Mouse (Mus musculus) C2C12 (cell line): ENCODE results near the gene Gm9747. TPM values are rescaled to one million over a fixed set of nuclear protein-coding genes. Genes with fewer than 3 reads are reported as not detected.

ENCODE experiments used
- H3K27me3 ChIP-seq: one replicate; pipeline ENCODE4 v1.6.1; 2011; ENCODE audit not compliant: control insufficient read depth, insufficient read depth, insufficient read length
- H3K36me3 ChIP-seq: one replicate; pipeline ENCODE4 v1.6.1; 2011; ENCODE audit not compliant: control insufficient read depth, insufficient read depth
- H3K4me3 ChIP-seq: one replicate; pipeline ENCODE4 v1.5.1; 2011; ENCODE audit warnings: mild to moderate bottlenecking, control low read depth; ENCODE audit not compliant: poor library complexity, insufficient read depth, severe bottlenecking
- H3K79me2 ChIP-seq: one replicate; pipeline ENCODE4 v1.6.1; 2011; ENCODE audit not compliant: control insufficient read depth, insufficient read depth
- H3K79me3 ChIP-seq: one replicate; pipeline ENCODE4 v1.6.1; 2011; ENCODE audit warnings: low read depth, control low read depth
- H3ac ChIP-seq: one replicate; pipeline ENCODE3; 2011; ENCODE audit warnings: low read depth; ENCODE audit not compliant: control insufficient read depth, insufficient read length
- CEBPB ChIP-seq: IDR thresholded peaks from one replicate; pipeline ENCODE4 v1.6.1; 2011; ENCODE audit warnings: low read depth, mild to moderate bottlenecking, control low read depth, moderate library complexity
- CTCF ChIP-seq: IDR thresholded peaks from one replicate; pipeline ENCODE4 v1.5.1; 2011; ENCODE audit not compliant: control insufficient read depth, insufficient read depth, insufficient read length
- FOSL1 ChIP-seq: IDR thresholded peaks from one replicate; pipeline ENCODE4 v1.8.0; 2011; ENCODE audit warnings: mild to moderate bottlenecking, low read length; ENCODE audit not compliant: poor library complexity, insufficient read depth, severe bottlenecking
- MAX ChIP-seq: IDR thresholded peaks from one replicate; pipeline ENCODE4 v1.6.1; 2011; ENCODE audit warnings: mild to moderate bottlenecking, control low read depth
- MYOD1 ChIP-seq: IDR thresholded peaks from one replicate; pipeline ENCODE4 v1.6.1; 2011; ENCODE audit warnings: low read depth; ENCODE audit not compliant: control insufficient read depth, insufficient read length
- MYOG ChIP-seq: IDR thresholded peaks from one replicate; pipeline ENCODE4 v1.6.1; 2011; ENCODE audit not compliant: control insufficient read depth, insufficient read length; ENCODE audit errors: extremely low read depth
- USF1 ChIP-seq: IDR thresholded peaks from one replicate; pipeline ENCODE4 v1.6.1; 2011; ENCODE audit warnings: low read depth, mild to moderate bottlenecking, control low read depth, moderate library complexity
- polyA plus RNA-seq: library from polyadenylated mRNA; unstranded; fragments of >200 nt; fragmentation: generic; extraction: Trizol; gene quantifications from one replicate; pipeline ENCODE4 v1.2.1, GENCODE M21; 2012; ENCODE audit warnings: missing spikeins

Gene Gm9747
- polyA plus RNA-seq, 1 experiment = 3.8 TPM

DNA sequence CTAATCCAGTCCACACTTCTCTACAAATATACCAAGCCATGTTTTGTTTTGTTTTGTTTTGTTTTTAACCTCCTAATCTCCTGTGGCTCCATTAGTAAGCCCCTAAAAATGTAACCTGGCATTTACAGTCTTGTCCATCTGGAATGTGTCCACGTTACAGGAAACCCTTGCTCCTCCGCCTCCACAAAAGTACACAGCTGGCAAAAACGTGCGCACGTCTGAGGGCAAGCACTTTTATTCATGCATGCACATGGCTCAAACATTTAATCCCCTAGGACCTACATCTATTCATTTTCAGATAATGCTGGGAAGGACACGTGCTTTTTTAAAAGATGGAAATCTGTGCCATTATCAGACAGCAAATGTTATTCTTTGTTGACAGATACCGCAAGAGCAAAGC is 25.4 kb downstream of the Gm9747 start:
- Histone ChIP-seq H3ac (no peak overlapping the region), H3K27me3 (no peaks in the 10 kb centered on the region), H3K36me3 (peaks cover 69% of the 10 kb centered on the region), H3K79me2 (peaks cover 94% of the 10 kb centered on the region), H3K79me3 (peaks cover 49% of the 10 kb centered on the region), H3K4me3 (no peak overlapping the region)
- TF ChIP-seq MAX (no peak), MYOD1 (no peak), MYOG (no peak), FOSL1 (no peak), USF1 (no peak), CEBPB (no peak), CTCF (no peak)

GRCm38 (mm10) chr1:82260055-82260454 is 27.1 kb downstream of the Gm9747 start:
- TF ChIP-seq MAX = no peak
- TF ChIP-seq MYOG = no peak
- no peak for TF ChIP-seq FOSL1
- TF ChIP-seq CEBPB = no peak
- no peak for TF ChIP-seq CTCF
- no peak for TF ChIP-seq MYOD1
- no peak for TF ChIP-seq USF1
- peaks cover 48% of the 10 kb centered on the region for H3K79me3 ChIP-seq
- H3K4me3 ChIP-seq = no peak overlapping the region
- peaks cover 67% of the 10 kb centered on the region for H3K36me3 ChIP-seq
- H3ac ChIP-seq = no peak overlapping the region
- H3K79me2 ChIP-seq = peaks cover 99% of the 10 kb centered on the region
- no peaks in the 10 kb centered on the region for H3K27me3 ChIP-seq

GRCm38 (mm10) chr1:82261053-82261618 is 28.2 kb downstream of the Gm9747 start:
- Histone ChIP-seq H3K79me3 (peaks cover 45% of the 10 kb centered on the region), H3K36me3 (peaks cover 68% of the 10 kb centered on the region), H3K4me3 (no peak overlapping the region), H3K27me3 (no peaks in the 10 kb centered on the region), H3K79me2 (peaks cover 99% of the 10 kb centered on the region), H3ac (no peak overlapping the region)
- TF ChIP-seq MAX = no peak
- no peak for TF ChIP-seq MYOD1
- no peak for TF ChIP-seq CTCF
- TF ChIP-seq USF1 = no peak
- no peak for TF ChIP-seq FOSL1
- TF ChIP-seq CEBPB = no peak
- TF ChIP-seq MYOG = no peak

GRCm38 (mm10) chr1:82261638-82262037 is 28.7 kb downstream of the Gm9747 start:
- H3K79me2 ChIP-seq = peaks cover 99% of the 10 kb centered on the region
- peaks cover 68% of the 10 kb centered on the region for H3K36me3 ChIP-seq
- no peak overlapping the region for H3K4me3 ChIP-seq
- H3K79me3 ChIP-seq = peaks cover 50% of the 10 kb centered on the region
- no peaks in the 10 kb centered on the region for H3K27me3 ChIP-seq
- no peak for TF ChIP-seq FOSL1
- no peak for TF ChIP-seq MYOG
- no peak for TF ChIP-seq CEBPB
- TF ChIP-seq USF1 = no peak
- no peak for TF ChIP-seq CTCF
- no peak for TF ChIP-seq MYOD1
- no peak for TF ChIP-seq MAX
- H3ac ChIP-seq = no peak overlapping the region

DNA sequence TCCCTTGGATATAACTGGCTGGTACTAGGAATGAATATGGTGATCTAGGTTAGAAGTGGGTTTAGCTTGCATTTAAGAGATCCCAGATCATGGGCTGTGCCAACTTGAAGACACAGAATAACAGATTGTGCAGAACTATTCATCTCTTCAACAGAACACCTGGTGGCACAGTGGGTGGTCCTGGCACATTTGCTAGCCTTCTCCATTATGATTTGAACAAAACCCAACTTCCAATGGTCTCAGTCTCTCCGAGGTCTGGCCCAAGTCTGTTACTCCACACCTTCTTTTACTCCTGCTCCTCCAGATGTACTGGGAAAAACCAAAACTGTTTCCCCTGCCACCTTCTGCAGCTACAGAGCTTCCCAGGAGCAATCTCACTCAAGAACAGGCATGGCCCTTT is 29.4 kb downstream of the Gm9747 start:
- peaks cover 67% of the 10 kb centered on the region for H3K36me3 ChIP-seq
- no peak overlapping the region for H3ac ChIP-seq
- TF ChIP-seq CTCF (no peak), CEBPB (no peak), MAX (no peak), MYOD1 (no peak), USF1 (no peak), FOSL1 (no peak), MYOG (no peak)
- no peak overlapping the region for H3K4me3 ChIP-seq
- H3K79me2 ChIP-seq = peaks cover 99% of the 10 kb centered on the region
- H3K27me3 ChIP-seq = no peaks in the 10 kb centered on the region
- H3K79me3 ChIP-seq = peaks cover 55% of the 10 kb centered on the region

DNA sequence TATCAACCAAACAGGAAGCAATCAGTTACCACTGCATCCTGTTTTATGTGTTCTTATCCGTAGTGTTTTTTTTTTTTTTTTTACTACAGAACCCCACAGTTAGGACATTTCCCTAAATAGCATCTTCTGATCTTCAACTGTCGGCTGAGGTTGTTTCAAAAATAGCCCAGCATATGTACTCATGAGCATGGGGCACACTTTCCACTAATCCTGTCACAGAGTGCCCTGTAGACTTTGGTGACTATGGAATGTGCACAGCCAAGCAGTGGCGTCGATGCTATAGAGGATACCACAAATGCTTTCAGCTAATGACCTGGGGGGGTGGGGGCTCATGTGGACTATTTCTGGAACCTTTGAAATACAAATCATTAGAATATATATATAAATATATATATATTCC is 34.6 kb downstream of the Gm9747 start:
- no peak for TF ChIP-seq FOSL1
- TF ChIP-seq MAX = no peak
- no peak for TF ChIP-seq MYOG
- TF ChIP-seq CTCF = no peak
- no peak for TF ChIP-seq USF1
- TF ChIP-seq CEBPB = no peak
- no peak for TF ChIP-seq MYOD1
- Histone ChIP-seq H3ac (no peak overlapping the region), H3K79me3 (peaks cover 53% of the 10 kb centered on the region), H3K4me3 (no peak overlapping the region), H3K79me2 (peaks cover 96% of the 10 kb centered on the region), H3K27me3 (no peaks in the 10 kb centered on the region), H3K36me3 (peaks cover 72% of the 10 kb centered on the region)
